Mouse (Mus musculus) forebrain, embryonic 11.5 days (tissue): ENCODE data around the gene Ppdpf. TPM values are rescaled to one million over a fixed set of nuclear protein-coding genes. Genes with fewer than 3 reads are reported as not detected.

Source experiments
- ATAC-seq: fragments of 200-750 bp; cut with Nextera tagmentation; replicated peaks from 2 replicates; pipeline ENCODE4 v1.8.0; 2017; ENCODE audit warnings: moderate TSS enrichment; ENCODE audit not compliant: low FRiP score
- DNase-seq: peaks from one replicate; pipeline ENCODE4 v3.0.0-alpha.2; 2017; ENCODE audit warnings: low spot score
- H3K27ac ChIP-seq: fragments of 300-500 bp; sonication (generic); 2 replicates; pipeline ENCODE4 v1.5.1; 2014; ENCODE audit warnings: low read depth, low read length
- H3K27me3 ChIP-seq: fragments of 300-500 bp; sonication (generic); 2 replicates; pipeline ENCODE4 v1.6.1; 2014; ENCODE audit warnings: mild to moderate bottlenecking, low read length, mixed read lengths; ENCODE audit not compliant: control insufficient read depth, insufficient read depth
- H3K36me3 ChIP-seq: fragments of 300-500 bp; sonication (generic); 2 replicates; pipeline ENCODE4 v1.6.1; 2014; ENCODE audit warnings: mild to moderate bottlenecking, low read length, moderate library complexity, mixed read lengths; ENCODE audit not compliant: control insufficient read depth, insufficient read depth
- H3K4me1 ChIP-seq: fragments of 300-500 bp; sonication (generic); replicated peaks from 2 replicates; pipeline ENCODE4 v1.6.1; 2014; ENCODE audit warnings: low read length, mixed read lengths; ENCODE audit not compliant: control insufficient read depth, insufficient read depth
- H3K4me2 ChIP-seq: fragments of 300-500 bp; sonication (generic); 2 replicates; pipeline ENCODE4 v1.6.1; 2014; ENCODE audit warnings: low read depth, mild to moderate bottlenecking, low read length, moderate library complexity, mixed read lengths; ENCODE audit not compliant: severe bottlenecking
- H3K4me3 ChIP-seq: fragments of 300-500 bp; sonication (generic); 2 replicates; pipeline ENCODE4 v1.5.1; 2014; ENCODE audit warnings: low read depth, low read length
- H3K9ac ChIP-seq: fragments of 300-500 bp; sonication (generic); 2 replicates; pipeline ENCODE4 v1.6.1; 2014; ENCODE audit warnings: low read length
- H3K9me3 ChIP-seq: fragments of 300-500 bp; sonication (generic); 2 replicates; pipeline ENCODE4 v1.6.1; 2016; ENCODE audit warnings: low read length, mixed read lengths; ENCODE audit not compliant: control insufficient read depth
- WGBS: fragments of 180-500 bp; shearing (Covaris S2); extraction: QIAGEN DNeasy Blood & Tissue Kit; methylation state at CpG from one replicate; pipeline ENCODE4 v1.1.7; 2014; 5-methylcytosine and 5-hydroxymethylcytosine counted together
- polyA plus RNA-seq: library from polyadenylated mRNA; unstranded; fragments of >200 nt; fragmentation: Nextera tagmentation; extraction: Ambion mirVana; gene quantifications from 2 replicates; pipeline ENCODE4 v1.2.1, GENCODE M21; 2014

Ppdpf gene
- polyA plus RNA-seq, 1 experiment from 2014 or later: 443 TPM

GRCm38 (mm10) chr2:181193044-181193443 lies 6.0 kb downstream of the Ppdpf start:
- H3K27me3 ChIP-seq: no peaks in the 10 kb centered on the region
- H3K4me1 ChIP-seq: peaks cover 3% of the 10 kb centered on the region
- no peaks in the 10 kb centered on the region for H3K36me3 ChIP-seq
- H3K4me2 ChIP-seq: no peak overlapping the region
- WGBS: 82% methylated on average over 3 of the region's 3 CpGs
- H3K27ac ChIP-seq: no peak overlapping the region
- ATAC-seq (no peak), DNase-seq (no peak)
- no peak overlapping the region for H3K9ac ChIP-seq
- no peak overlapping the region for H3K4me3 ChIP-seq
- H3K9me3 ChIP-seq: no peaks in the 10 kb centered on the region

GRCm38 (mm10) chr2:181196628-181197300 lies 9.7 kb downstream of the Ppdpf start:
- WGBS: 91% methylated on average over 4 of the region's 4 CpGs

DNA sequence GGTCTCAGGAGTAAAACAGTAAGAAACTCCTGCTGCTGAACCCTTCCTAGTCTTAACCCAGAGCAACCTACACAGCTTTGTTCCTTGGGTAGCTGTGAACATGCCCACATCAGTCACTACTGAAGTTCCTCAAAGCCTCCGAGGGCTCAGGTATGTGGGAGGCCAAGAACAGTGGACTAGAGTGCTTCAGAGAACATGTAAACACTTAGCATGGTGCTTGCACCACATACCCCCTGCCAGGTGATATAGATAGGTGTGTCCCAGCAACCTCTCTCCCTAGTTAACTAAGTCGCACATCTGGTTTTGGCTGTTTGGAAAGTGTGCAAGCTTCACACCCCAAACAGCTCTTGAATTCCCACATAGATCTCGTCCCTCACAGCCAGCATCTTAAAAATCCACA lies 14.6 kb downstream of the Ppdpf start:
- no peaks in the 10 kb centered on the region for H3K36me3 ChIP-seq
- no peak overlapping the region for H3K9ac ChIP-seq
- WGBS: 72% methylated on average over 3 of the region's 3 CpGs
- no peaks in the 10 kb centered on the region for H3K4me1 ChIP-seq
- H3K4me3 ChIP-seq: no peak overlapping the region
- no peak overlapping the region for H3K4me2 ChIP-seq
- DNase-seq: no peak
- ATAC-seq: no peak
- H3K27ac ChIP-seq: no peak overlapping the region
- H3K9me3 ChIP-seq: no peaks in the 10 kb centered on the region
- H3K27me3 ChIP-seq: no peaks in the 10 kb centered on the region

More at GRCm38 (mm10) chr2:181196628-181197300, 9.7 kb downstream of the Ppdpf start:
- Histone ChIP-seq H3K27ac (no peak overlapping the region), H3K4me2 (no peak overlapping the region), H3K36me3 (no peaks in the 10 kb centered on the region), H3K27me3 (no peaks in the 10 kb centered on the region), H3K9me3 (no peaks in the 10 kb centered on the region), H3K4me3 (no peak overlapping the region), H3K4me1 (no peaks in the 10 kb centered on the region), H3K9ac (no peak overlapping the region)
- DNase-seq: no peak
- no peak for ATAC-seq

DNA sequence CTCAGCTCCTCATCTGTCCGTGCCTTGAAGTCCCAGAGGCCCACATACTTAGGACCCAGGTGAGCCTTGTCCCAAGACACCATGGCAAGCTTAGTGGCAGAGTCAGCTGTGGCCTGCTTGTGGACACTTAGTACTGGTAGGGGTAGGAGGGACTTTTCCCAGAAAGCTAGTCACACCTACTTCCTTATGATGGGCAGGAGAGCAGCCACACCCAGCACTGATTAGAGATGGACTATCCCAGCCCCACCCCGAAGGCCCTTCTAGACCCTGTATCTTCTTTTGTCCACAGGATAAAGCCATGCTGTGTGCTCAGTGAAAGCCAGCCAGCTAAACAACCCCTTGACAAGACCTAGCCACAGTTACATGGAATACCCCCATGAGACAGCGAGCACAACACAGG lies 15.4 kb downstream of the Ppdpf start, which contains the start of gene Ptk6:
Gene Ptk6 (minus strand): TSS at position 368 of the 400 bp plus-strand sequence.
- no peak for DNase-seq
- no peak for ATAC-seq
- Histone ChIP-seq H3K4me3 (no peak within 1 kb of the TSS), H3K9me3 (no peaks in the 10 kb centered on the region), H3K4me1 (no peaks in the 10 kb centered on the region), H3K9ac (no peak within 1 kb of the TSS), H3K27me3 (no peaks in the 10 kb centered on the region), H3K36me3 (no peaks in the 10 kb centered on the region), H3K27ac (no peak within 1 kb of the TSS), H3K4me2 (no peak within 1 kb of the TSS)
- WGBS: 90% methylated on average over 3 of the region's 3 CpGs

DNA sequence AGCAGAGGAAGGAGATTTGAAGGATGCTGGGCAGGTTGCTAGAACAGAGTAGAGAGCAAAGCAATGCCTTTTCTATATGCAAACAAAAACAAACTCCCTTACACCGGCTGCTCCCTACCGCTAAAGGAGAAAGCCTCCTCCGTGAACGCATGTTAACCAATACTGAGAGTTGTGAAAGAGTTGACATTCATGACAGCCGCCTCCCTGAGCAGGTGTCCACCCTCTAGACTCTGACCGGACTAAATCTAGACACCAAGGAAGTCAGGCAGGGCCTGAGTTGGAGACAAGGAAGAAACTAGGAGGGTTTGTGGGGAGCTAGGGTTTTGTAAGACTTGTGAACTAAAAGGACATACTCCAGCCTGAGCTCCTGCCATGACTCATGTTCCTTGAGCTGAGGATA lies 15.8 kb downstream of the Ppdpf start:
- 80% methylated on average over 6 of the region's 6 CpGs for WGBS
- Histone ChIP-seq H3K27me3 (no peaks in the 10 kb centered on the region), H3K4me1 (no peaks in the 10 kb centered on the region), H3K9me3 (no peaks in the 10 kb centered on the region), H3K4me2 (no peak overlapping the region), H3K9ac (no peak overlapping the region), H3K27ac (no peak overlapping the region), H3K36me3 (no peaks in the 10 kb centered on the region), H3K4me3 (no peak overlapping the region)
- ATAC-seq: no peak
- no peak for DNase-seq

GRCm38 (mm10) chr2:181205678-181206077 lies 18.6 kb downstream of the Ppdpf start:
- Histone ChIP-seq H3K4me3 (no peak overlapping the region), H3K27ac (no peak overlapping the region), H3K9ac (no peak overlapping the region), H3K4me2 (no peak overlapping the region), H3K4me1 (no peaks in the 10 kb centered on the region), H3K27me3 (no peaks in the 10 kb centered on the region), H3K9me3 (no peaks in the 10 kb centered on the region), H3K36me3 (no peaks in the 10 kb centered on the region)
- WGBS: 93% methylated on average over 5 of the region's 5 CpGs
- ATAC-seq: no peak
- DNase-seq: no peak

GRCm38 (mm10) chr2:181206118-181206517 lies 19.1 kb downstream of the Ppdpf start:
- Histone ChIP-seq H3K36me3 (no peaks in the 10 kb centered on the region), H3K9ac (no peak overlapping the region), H3K9me3 (no peaks in the 10 kb centered on the region), H3K4me2 (no peak overlapping the region), H3K4me3 (no peak overlapping the region), H3K27ac (no peak overlapping the region), H3K4me1 (no peaks in the 10 kb centered on the region), H3K27me3 (peaks cover 2% of the 10 kb centered on the region)
- no peak for ATAC-seq
- 87% methylated on average over 9 of the region's 9 CpGs for WGBS
- no peak for DNase-seq

DNA sequence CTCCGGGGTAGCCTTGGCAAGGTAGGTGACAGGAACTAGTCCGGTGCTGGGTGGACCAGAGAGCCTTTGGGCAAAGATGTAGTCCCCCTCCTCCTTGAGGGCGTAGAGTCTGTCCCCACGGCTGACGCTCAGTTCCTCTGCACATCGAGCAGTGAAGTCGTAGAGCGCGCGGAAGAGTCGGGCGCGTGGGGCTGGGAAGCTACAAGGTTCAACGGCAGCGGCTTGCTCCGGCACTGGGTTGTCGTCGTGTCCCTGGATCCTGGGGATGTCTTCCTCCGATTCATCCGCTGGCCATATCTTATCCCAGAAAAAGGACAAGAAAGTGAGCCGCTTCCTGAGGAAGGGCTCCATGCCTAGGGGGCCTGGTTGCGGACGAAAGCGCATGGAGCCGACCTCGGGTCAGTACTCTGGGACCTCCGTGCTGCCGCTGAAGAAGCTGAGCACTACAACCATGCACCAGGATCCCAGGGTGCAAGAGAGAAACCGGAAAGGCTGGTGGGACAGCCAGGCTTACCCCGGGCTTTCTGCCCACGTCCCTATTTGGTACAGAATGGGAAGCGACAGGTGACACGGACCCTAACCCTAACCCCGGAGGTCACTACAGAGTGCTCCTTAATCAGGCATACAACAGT lies 25.5 kb downstream of the Ppdpf start:
- no peaks in the 10 kb centered on the region for H3K9me3 ChIP-seq
- H3K4me1 ChIP-seq: peaks cover 9% of the 10 kb centered on the region; the same call in 1 of the 2 replicates
- WGBS: 3% methylated on average over 34 of the region's 34 CpGs
- no peak overlapping the region for H3K27ac ChIP-seq
- H3K4me3 ChIP-seq: peak overlapping the region; percentile 22
- H3K4me2 ChIP-seq: peak overlapping the region; percentile 48
- DNase-seq: no peak
- ATAC-seq: no peak; the same call in 1 of the 2 replicates
- H3K9ac ChIP-seq: no peak overlapping the region; the same call in 1 of the 2 replicates
- H3K36me3 ChIP-seq: no peaks in the 10 kb centered on the region
- H3K27me3 ChIP-seq: peaks cover 30% of the 10 kb centered on the region
